Mouse (Mus musculus): Measurements from ENCODE around the gene Trappc10.

The Trappc10 gene

DNA sequence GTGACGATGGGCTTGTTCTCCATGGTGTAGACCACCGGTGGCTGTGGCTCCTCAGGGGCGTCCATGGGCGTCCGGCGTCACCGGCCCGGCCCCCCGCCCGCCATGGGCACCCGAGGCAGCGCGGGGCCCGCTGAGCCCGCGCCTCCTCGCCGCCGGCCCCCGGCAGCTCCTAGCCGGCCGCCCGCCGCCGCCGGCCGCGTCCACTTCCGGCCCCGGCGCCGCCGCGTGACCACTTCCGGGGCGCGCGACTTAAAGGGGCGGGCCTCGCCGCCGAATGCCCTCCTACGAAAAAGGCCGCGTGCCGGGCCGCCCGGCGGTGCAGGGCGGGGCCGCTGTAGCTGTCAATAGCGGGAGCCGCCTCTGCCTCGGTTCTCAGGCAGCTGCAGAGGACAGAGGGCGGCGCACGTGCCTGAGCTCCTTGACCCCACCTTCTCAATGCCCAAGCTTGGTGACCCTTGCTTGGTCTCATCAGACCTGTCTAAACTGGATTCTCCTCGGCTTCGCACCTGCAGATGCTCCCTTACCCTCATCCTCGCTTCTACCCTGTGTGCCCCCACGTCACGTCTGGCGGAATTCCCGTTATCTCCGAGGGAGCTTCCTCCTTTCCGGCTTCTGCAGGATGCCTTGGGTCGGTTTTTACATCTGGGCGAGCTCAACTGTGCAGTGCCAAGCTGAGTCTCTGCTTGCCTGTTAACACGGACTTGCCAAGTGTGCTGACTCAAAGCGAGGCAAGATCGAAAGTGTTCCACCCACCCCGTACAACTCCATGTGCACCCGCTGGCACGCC, at the start of gene Trappc10:
Trappc10 (minus strand) TSS at position 204 of the 787 bp plus-strand sequence.
- peak; percentile 85 for DNase-seq (ENCODE audit: low read depth, low spot score)

DNA sequence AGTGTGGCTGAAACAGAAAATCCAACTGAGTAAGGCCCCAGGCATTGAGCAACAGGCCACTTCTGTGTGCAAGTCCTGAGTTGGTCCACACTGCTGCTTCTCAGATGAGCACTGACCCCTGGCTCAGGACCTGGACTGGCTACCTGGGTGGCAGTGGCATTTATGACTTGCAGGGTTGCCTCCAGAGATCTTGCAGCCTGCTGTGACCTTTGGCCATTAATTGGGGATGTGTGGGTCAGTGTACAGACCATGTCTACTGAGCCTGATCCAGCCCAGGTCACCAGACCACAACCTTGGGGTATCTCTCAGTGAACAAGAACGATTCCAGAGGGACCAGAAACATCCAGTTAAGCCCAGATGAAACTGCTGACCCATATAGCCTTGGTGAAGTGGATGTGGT, 49.1 kb upstream of the Trappc10 start:
- no peak for DNase-seq (ENCODE audit: low read depth, low spot score)

DNA sequence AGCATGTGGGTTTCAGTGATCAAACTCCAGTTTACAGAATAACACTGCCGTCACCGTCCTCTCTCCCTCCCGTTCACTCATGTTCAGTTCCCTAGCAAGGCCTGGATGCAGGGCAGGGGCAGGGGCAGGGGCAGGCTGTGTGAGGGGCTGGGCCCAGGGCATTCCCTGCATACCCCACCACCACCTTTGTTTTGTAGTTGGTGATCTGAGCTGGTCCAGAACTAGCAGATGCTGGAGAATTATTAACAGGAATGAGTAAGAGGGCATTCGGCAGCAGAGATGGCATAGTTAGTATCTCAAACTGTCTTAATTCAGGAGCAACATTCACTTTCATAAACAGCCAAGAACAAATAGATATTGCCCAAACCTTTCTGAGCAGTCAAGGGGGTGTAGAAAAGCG, 47.9 kb upstream of the Trappc10 start:
- no peak for DNase-seq (ENCODE audit: low read depth, low spot score)

DNA sequence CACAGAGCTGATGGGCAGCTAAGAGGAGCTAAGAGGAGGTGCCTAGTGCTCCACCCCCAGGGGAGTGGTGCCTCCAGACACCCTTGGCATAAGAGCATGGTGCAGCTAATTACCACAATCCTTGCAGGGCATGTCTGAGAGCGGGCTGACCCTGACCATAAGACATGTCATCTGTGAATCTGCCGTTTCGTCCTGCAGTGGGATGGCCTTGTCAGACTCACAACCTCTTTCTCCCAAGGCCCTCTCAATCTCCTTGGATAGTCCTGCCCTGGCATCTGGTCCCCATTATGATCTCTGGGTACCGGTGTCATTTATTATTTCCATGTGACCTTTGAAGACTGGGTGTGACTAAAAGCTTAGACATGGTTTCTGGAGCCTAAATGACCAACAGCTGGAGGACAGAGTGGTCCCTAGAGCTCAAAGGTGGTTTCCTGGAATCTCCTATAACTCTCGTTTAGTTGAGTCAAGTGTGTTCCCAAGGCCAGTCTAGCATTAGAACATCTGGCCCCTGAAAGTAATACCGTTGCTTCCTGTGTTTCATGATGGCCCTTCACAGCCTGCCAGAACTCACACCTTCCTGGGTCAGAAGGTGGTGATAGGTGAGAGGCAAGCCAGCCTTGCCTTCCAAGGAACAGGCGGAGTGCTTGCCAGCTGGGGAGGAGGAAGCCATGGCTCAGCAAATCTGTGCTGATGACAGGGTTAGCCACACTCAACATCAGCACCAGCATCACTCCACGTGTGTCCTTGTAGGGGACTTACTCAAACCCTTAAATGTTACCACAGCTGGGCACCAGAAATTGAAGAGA, 46.5 kb upstream of the Trappc10 start:
- DNase-seq (ENCODE audit: low read depth, low spot score) = no peak

DNA sequence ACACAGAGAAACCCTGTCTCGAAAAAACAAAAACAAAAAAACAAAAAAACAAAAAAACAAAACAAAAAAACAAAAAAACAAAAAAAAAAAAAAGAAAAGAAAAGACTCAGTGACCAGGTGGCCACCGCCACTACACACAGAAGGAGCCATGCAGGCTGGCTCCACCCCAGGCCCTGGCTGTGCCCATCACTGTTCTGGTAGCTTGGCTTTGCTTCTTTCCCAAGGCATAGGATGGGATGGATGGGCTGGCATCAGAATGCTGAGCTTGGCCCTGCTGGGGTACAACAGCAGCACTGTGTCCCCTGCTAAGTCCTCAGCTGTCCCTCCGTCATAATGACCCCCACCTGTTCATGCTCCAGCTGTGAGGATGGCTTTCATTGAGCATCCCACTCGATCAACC, 44.5 kb upstream of the Trappc10 start:
- no peak for DNase-seq (ENCODE audit: low read depth, low spot score)

DNA sequence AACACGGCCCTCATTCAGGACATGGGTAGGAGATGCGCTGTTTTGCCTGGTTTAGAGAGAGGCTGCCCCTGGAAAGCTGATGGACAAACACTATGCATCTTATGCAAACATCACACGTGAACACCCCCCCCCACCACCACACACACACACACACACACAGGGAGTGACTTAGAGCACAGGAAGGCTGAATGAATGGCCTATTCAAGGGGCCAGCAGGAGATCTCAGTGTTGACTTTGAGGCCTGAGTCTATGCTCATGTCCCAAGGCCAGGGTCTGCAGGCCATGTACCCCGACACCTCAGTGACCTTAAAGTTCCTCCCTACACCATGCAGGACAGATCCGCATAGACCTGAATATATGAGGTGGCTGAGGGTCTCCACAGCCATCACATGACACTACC, 43.7 kb upstream of the Trappc10 start:
- DNase-seq (ENCODE audit: low read depth, low spot score) = no peak

DNA sequence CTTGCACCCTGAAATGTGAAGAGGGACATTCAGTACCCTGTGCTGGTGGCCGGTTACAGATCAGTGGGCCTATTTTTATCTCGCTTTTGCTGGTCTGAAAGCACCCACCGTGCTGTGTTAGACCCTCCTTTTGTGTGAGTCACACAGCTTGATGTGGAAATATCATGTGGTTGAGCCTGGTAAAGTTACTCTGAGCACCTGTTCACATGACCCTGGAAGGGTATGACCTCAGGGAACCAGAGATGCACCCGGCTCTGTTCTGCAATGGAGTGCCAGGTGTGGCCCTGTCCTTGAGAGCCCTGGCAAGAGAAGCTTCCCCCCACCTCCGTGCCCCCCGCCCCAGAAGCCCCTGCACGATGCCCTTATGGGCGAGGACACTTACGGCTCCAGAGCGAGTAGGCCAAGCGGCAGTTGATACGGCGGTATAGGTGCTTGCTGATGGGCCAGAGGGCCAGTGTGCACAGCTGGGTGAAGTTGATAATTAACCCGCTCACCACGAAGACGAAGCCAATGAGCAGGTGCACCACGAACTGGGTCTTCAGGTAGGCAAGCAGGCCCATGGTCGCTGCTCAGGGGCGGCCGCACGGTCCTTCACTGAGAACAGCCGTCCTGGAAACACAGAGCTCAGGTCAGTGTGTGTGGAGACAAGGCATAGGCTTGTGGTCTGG, 43.2 kb upstream of the Trappc10 start:
- no peak for DNase-seq (ENCODE audit: low read depth, low spot score)

DNA sequence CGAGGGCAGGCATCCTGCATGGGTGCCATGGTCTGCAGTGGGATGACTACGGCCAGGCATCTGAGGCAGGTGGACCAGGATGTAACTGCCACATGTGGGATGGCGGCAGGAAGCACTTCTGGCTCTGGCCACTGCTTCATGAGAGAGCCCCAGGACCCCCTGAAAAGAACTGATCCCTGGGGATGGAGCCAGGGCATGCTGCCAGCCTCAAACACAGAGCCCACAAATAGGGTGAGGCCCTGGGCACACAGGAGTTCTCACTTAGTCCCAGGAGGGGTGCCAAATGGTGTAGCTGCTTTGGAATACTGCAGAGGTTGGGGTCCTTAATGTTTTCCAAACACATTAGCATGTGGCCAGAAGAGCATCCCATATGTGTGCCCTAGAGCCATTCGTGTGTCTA, 41.5 kb upstream of the Trappc10 start:
- no peak for DNase-seq (ENCODE audit: low read depth, low spot score)

DNA sequence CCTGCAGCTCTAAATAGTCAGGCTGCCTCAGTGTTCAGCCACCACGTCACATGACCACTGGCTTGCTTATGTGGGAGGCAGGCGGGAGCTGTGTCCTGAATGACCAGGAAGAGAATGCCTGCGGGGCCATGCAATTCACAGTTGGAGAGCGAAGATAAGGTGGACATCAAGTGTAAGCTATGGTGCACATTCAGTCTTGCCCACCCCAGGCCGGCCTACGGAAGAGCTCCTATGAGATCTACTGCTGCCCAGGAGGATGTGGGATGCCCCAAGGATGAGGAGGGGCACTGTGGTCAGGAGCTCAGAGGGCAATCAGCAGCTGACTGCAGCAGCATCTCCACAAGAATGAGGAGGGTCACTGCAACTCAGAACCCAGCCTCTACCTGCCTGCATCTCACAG, 41.0 kb upstream of the Trappc10 start:
- no peak for DNase-seq (ENCODE audit: low read depth, low spot score)

DNA sequence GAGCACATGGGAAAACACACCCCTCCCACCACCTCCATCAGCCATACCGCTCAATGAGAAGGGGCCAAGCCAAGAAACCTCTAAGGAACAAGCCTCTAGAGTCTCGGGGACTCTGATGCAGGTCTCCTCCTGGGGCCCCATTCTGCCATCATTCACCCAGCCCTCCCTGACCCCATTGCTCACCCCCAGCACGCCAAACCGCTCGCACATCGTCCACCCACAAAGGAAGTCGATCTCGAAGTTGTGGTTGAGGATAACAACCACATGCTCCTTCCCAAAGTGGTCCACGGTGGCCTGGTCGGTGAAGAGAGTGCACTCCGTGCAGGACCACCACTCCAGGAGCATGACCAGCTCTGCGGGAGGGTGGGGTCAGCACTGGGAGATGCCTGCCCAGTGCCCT, 40.4 kb upstream of the Trappc10 start:
- no peak for DNase-seq (ENCODE audit: low read depth, low spot score)

DNA sequence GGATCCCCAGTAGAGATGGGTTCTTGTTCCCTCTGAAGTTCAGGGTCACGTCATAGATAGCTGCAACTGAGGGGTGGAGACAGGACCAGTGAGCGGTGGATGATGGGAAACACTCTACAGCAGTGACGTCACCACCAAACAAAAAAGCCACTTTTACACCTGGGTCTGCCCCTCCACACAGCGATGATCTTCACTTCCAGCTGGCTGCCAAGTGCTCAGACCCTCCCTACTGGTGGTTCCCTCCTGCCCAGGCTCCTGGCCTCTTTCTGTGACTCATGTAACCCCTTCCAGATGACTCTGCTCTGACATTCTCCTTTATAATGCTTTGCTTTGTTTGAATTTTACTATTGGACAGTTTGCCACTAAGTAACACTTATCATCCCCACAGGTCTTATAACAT, 38.0 kb upstream of the Trappc10 start:
- DNase-seq (ENCODE audit: low read depth, low spot score) = no peak

DNA sequence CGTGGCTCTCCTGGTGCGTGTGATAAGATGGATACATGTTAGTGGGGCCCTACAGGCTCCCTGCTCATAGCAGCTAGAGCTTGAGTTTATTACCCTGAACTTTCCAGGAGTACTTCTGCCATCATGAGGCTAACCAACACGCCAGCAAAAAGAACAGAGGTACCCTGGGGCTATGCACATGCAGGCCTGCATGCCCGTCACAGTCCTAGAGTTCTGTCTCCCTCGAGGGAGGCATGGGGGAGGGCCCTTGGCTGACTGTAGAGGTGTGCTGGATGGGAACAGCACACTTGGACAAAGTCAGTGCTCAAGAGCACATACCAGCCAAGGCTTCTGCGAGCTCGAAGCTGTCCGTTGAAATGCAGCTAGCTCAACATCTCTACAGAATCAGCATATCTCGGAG, 36.0 kb upstream of the Trappc10 start:
- no peak for DNase-seq (ENCODE audit: low read depth, low spot score)

DNA sequence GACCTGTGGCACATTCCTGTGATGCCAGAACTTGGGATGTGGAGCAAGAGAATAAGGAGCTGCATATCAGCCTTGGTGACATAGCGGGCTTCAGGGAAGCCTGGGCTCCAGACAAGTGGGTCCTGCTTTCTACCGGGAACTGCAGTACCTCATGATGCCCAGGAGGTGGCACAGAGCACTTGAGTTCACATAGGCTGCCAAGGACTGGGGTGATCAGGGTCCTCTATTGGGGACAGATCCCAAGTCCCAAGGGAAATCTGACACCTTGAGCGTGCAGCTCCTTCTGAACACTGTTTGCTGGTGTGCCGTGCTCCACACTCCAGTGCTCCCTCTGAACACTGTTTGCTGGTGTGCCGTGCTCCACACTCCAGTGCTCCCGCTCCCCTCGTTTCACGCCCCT, 34.8 kb upstream of the Trappc10 start:
- DNase-seq (ENCODE audit: low read depth, low spot score) = peak; percentile 24

DNA sequence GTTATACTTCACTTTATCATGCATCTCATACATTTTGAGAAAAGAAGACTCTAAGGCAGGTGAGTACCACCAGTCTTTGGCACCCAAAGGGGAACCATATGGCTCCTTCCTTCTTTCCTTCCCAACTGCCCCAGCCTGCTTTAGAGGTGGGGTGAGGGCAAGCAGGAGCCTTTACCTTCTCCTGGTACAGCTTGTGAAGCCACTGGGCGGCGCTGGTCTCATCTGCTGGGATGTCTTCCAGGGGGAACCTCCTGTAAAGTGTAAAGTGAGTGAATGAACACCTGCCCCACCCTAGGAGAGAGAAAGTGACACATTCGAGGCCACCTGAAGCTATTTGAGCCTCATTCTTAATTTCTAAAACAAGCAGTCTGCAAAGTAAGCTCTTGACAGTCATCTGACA, 33.4 kb upstream of the Trappc10 start:
- no peak for DNase-seq (ENCODE audit: low read depth, low spot score)

DNA sequence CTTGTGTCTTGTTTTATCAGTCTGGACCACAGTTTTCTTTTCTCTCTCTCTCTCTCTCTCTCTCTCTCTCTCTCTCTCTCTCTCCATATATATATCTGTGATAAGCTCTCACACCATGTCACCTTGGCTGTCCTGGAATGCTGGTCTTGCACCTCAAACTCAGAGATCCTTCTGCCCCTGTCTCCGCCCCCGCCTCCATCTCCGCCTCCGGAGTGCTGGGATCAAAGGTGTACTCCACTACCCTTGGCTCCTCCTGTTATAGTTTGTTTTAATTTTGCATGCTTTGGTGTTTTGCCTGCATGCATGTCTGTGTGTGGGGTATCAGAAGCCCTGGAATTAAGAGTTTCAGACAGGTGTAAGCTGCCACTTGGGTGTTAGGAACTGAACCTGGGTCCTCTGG, 31.8 kb upstream of the Trappc10 start:
- DNase-seq (ENCODE audit: low read depth, low spot score) = no peak

DNA sequence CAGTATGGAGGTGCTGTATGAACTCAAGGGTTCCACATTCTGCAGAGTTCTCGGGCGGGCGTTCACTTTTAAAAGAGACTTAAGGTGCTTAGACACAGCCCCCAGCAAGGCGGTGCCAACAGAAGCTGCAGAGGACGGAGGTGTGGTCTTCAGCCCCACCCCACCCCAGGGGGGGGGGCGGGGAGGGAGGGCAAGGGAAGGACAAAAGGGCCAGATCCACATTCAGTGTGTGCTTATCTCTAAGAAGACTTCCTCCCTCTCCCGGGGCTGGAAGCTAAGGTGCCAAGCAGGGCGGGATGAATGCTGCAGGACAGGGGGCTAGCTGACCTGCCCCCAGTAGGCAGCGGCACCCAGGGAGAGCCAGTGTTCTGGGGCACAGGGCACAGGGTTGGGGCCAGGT, 28.5 kb upstream of the Trappc10 start:
- DNase-seq (ENCODE audit: low read depth, low spot score) = no peak

DNA sequence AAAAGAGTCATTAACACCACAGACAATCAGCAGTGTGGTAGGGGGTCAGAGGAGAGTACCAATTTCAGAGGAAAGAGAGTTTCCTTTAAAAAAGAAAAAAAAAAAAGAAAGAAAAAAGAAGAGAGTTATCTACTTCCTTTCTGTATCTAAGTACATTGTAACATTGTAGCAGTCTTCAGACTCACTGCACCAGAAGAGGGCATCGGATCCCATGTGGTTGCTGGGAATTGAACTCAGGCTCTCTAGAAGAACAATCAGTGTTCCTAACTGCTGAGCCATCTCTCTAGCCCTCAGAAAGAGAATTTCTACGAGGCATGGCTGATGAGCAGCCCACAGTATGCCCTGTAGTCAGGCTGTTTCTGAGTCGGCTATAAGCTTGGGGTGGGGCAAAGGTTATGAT, 21.4 kb upstream of the Trappc10 start:
- no peak for DNase-seq (ENCODE audit: low read depth, low spot score)

DNA sequence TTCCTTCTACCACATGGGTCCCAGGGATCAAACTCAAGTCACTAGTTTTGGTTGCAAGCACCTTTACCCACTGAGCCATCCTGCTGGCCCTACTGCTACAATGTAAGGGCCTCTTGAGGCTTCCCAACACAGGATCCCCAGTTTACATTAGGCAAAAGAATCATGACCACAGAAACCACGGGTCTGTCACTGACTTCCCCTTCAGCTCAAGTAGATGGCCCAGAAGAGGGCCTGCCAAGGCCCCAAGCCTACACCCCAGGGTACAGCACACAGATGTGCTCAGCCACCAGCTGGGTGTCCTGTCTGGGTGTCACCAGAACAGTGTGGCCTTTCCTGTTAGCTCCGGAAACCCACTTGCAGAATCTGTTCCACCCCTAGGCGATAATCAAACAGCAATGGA, 20.3 kb upstream of the Trappc10 start:
- DNase-seq (ENCODE audit: low read depth, low spot score) = no peak

DNA sequence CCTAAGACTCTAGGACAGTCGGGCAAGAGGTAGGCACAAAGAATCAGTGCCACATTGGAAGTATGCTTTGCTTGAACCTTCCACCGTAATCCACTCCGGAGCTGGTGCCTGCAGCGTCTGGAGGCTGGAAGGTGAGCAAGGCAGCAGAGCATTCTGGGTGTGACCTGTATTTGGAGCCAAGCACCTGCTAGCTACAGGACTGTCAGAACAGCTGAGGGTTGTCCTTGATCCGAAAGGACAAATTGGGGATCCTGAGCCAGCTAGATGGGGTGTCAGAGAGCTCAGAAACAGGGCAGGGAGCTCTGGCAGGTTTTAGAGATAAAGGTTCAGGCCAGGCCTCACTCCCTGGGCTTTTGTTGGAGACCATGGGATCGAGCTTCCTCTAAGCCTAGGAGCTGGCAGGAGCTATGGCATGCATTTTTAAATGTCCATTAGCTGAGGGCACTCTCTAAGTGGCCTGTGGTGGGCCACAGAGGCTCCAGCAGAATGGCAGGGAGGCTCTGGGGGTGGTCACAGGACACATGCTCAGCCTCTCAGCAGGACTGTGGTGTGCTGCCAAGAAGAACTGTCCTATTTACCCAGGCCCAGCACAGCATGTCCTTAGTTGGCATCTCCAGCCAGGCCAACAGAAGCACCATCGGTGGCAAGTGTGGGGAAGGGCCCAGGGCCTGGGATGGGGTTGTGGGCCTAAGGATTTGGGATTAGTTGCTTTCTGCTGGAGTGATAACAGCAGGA, 16.6 kb upstream of the Trappc10 start:
- no peak for DNase-seq (ENCODE audit: low read depth, low spot score)

DNA sequence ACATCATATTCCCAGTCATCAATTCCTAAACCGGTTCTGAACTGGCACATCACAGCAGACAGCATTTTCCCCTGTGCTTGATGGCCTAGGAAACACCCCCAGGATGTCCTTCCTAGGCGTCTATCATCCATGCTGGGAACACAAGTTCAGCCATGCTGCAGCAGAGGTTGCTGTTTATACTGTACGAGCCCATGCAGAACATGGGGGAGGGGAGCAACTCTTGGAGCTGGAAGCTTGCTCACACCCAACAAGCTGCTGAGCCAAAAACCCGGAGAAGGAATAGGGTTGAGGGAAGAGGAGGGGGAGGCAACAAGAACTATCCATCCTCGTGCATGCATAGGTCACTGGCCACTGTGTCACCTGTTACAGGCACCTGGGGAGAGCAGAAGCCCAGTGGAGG, 15.9 kb upstream of the Trappc10 start:
- DNase-seq (ENCODE audit: low read depth, low spot score) = no peak

DNA sequence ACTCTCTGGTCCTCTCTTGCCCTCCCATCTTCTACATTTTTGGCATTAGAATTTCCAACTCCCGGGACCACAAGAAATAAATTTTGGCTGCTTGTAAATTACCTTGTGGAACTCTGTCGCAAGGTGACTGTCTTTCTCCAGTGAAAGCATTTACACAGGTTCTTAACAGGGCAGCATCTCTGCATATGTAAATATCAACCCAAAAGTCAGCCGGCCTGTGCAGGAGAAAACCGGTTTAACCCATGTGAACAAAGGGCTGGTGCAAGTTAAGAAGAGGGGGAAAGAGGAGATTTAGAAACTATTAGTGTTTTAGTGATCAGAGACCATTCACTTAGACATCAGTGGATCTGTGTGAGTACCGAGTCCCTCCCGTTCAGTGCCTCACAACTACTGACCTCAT, 15.3 kb upstream of the Trappc10 start:
- no peak for DNase-seq (ENCODE audit: low read depth, low spot score)

DNA sequence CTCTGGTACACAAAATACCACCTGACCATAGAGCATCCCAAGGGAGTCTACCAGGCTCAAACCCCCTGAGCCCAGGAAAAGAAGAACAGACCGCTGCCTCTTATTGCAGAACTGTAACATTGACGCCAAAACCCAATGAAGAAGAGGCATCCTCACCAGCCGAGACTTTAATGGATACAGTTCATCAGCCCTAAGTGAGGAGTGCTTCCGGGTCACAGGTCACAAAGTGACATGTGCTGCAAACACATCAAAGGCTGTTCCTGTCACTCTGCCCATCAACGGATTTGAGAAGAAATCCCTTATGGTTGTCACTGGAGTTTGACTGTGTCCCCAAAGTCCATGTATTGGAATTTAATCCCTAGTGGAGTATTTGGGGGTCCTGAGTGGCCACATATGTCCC, 14.8 kb upstream of the Trappc10 start:
- DNase-seq (ENCODE audit: low read depth, low spot score) = no peak
